Mouse (Mus musculus) splenic B cell, adult 2 months (primary cell): ENCODE measurements around the gene Irak1bp1.

Source experiments
- DNase-seq: peaks from one replicate; pipeline ENCODE4 v3.0.0-alpha.2; 2011; ENCODE audit warnings: low read depth, low spot score
- H3K27me3 ChIP-seq: 2 replicates; pipeline ENCODE4 v1.6.1; 2012; ENCODE audit warnings: mild to moderate bottlenecking, low read length, moderate library complexity, mixed read lengths; ENCODE audit not compliant: control insufficient read depth, poor library complexity, insufficient read depth, severe bottlenecking
- H3K36me3 ChIP-seq: 2 replicates; pipeline ENCODE4 v1.6.1; 2012; ENCODE audit warnings: mild to moderate bottlenecking, low read length, moderate library complexity, mixed read lengths; ENCODE audit not compliant: control insufficient read depth, poor library complexity, insufficient read depth, severe bottlenecking

Gene Irak1bp1

GRCm38 (mm10) chr9:82829007-82829689, at the start of gene Irak1bp1:
Gene Irak1bp1, plus strand, starts transcription at chr9:82829540.
- no peaks in the 10 kb centered on the region for H3K27me3 ChIP-seq
- no peaks in the 10 kb centered on the region for H3K36me3 ChIP-seq
- DNase-seq: peak; percentile 31

GRCm38 (mm10) chr9:82788375-82788774, 41.0 kb upstream of the Irak1bp1 start:
- H3K36me3 ChIP-seq: no peaks in the 10 kb centered on the region
- no peak for DNase-seq
- no peaks in the 10 kb centered on the region for H3K27me3 ChIP-seq

GRCm38 (mm10) chr9:82800360-82800759, 29.0 kb upstream of the Irak1bp1 start:
- Histone ChIP-seq H3K36me3 (no peaks in the 10 kb centered on the region), H3K27me3 (no peaks in the 10 kb centered on the region)
- DNase-seq: no peak

- H3K27me3 ChIP-seq: no peaks in the 10 kb centered on the region
- no peak for DNase-seq
- no peaks in the 10 kb centered on the region for H3K36me3 ChIP-seq
These were observed 22.2 kb upstream of the Irak1bp1 start for GRCm38 (mm10) chr9:82807129-82807528.

- no peaks in the 10 kb centered on the region for H3K27me3 ChIP-seq
- DNase-seq: no peak
- no peaks in the 10 kb centered on the region for H3K36me3 ChIP-seq
These were observed 21.7 kb upstream of the Irak1bp1 start for GRCm38 (mm10) chr9:82807635-82808034.

GRCm38 (mm10) chr9:82812172-82812963, 17.0 kb upstream of the Irak1bp1 start:
- Histone ChIP-seq H3K36me3 (no peaks in the 10 kb centered on the region), H3K27me3 (no peaks in the 10 kb centered on the region)
- no peak for DNase-seq

GRCm38 (mm10) chr9:82814536-82814935, 14.8 kb upstream of the Irak1bp1 start:
- peak; percentile 23 for DNase-seq
- Histone ChIP-seq H3K36me3 (no peaks in the 10 kb centered on the region), H3K27me3 (no peaks in the 10 kb centered on the region)

GRCm38 (mm10) chr9:82815257-82815785, 14.0 kb upstream of the Irak1bp1 start:
- H3K36me3 ChIP-seq: no peaks in the 10 kb centered on the region
- no peak for DNase-seq
- no peaks in the 10 kb centered on the region for H3K27me3 ChIP-seq

GRCm38 (mm10) chr9:82826426-82826825, 2.9 kb upstream of the Irak1bp1 start:
- DNase-seq: no peak
- no peaks in the 10 kb centered on the region for H3K36me3 ChIP-seq

DNA sequence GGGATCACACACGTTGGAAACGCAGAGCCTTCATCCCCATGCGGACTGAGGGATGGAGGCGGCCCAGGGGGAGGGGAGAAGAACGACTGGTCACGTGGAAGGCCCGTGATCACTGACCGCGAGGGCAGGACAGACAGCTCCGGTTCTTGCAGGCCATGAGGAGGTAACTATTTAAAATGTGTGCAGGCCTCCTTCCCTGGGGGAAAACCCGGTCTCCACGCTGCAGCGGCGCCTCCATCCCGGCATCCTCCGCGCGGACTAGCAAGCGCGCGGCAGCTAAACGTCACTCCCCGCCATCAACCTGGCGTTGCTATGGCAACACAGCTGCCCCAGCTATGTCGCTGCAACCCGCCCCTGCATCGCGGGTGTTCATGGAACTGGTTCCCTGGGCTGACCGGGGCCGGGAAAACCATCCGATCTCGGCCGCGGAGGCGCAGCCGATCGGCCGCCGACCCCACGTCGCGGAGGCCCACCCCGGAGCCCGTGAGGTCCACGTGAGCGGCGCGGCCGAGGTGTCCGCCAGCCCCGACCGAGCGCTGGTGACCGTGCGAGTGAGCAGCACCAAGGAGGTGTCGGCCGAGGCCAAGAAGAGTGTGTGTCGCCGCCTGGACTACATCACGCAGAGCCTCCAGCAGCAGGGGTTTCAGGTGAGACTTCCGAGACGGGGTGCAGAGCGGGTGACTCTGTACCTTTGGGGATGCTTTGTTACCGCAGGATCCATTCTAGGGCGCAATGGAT, 522 bp downstream of the Irak1bp1 start:
- no peaks in the 10 kb centered on the region for H3K27me3 ChIP-seq
- H3K36me3 ChIP-seq: no peaks in the 10 kb centered on the region
- DNase-seq: peak; percentile 95

More at GRCm38 (mm10) chr9:82826426-82826825, 2.9 kb upstream of the Irak1bp1 start:
- no peaks in the 10 kb centered on the region for H3K27me3 ChIP-seq

DNA sequence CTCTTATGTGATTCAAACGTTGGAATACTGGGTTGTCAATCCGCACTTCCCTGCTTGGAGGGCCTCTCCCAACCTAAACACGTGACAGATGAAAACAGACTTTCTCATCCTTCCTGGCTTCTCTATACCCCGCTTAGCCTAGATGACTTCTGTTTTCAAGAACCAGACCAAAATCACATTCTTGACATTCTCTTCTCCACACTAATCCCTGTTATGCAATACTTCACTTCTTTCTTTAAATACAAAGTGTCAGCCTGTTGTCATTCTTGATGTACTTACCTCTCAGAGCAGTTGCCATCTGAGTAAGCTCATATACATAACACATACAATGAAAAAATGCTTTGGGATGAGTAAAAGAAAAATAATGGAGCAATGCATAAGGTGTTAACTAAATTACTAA, 2.6 kb downstream of the Irak1bp1 start:
- DNase-seq: no peak
- no peaks in the 10 kb centered on the region for H3K36me3 ChIP-seq
- H3K27me3 ChIP-seq: no peaks in the 10 kb centered on the region

DNA sequence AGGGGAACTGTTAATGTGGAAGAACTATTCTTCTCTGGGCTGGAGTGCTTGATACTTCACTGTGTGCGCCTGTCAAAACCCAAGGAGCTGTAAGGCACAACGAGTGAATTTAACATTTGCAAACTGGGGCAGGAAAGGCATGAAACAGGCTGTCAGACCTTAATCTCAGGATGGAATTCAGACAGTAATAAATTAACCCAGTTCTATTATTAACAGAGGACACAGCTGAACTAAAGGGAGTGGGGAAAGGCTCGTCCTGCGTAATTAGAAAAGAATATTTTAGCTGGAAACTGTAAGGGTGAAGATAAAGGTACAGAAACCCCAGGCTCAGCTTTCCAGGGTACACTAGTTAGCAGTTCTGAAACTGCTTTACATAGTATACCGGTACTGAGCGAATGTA, 6.6 kb downstream of the Irak1bp1 start:
- no peak for DNase-seq
- H3K36me3 ChIP-seq: no peaks in the 10 kb centered on the region
- H3K27me3 ChIP-seq: no peaks in the 10 kb centered on the region

DNA sequence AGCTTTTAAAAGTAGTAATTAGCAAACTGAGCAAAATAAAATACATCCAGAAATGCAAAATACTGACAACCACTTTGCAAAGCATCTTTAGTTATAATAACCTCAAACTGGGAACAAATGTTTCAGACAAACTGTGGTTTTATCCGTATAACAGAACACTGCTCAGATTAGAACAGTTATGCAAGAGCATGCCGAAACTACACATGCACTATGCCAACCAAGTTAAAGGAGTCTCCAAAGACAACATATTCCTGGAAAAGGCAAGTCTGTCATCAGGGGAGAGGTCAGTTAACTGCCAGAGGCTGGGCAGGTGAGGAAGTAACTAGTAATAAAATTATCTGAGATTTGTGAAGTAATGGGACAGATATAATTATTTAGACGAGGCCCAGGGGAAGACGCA, 13.3 kb downstream of the Irak1bp1 start:
- H3K36me3 ChIP-seq: no peaks in the 10 kb centered on the region
- DNase-seq: no peak
- no peaks in the 10 kb centered on the region for H3K27me3 ChIP-seq

DNA sequence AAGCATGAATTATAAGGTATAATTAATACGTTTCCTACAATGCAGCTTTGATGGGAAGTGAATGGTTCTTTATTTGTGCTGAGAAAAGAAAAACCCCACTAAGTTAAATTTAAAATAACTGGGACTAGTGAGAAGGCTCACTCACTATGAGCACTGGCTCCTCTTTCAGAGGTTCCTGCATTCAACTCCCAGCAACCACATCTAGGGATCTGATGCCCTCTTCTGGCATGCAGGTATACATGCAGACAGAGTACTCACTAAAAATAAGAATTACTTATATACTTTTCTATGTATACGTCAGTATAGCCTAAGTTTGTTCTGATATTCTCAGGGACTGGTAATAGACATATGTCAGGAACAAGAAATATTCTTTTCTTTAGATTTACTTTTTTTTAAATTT, 24.7 kb downstream of the Irak1bp1 start:
- DNase-seq: peak; percentile 45
- Histone ChIP-seq H3K27me3 (no peaks in the 10 kb centered on the region), H3K36me3 (no peaks in the 10 kb centered on the region)
